Mouse (Mus musculus) hindbrain, embryonic 10.5 days (tissue): ENCODE measurements around the gene Gm6465. TPM values are rescaled to one million over a fixed set of nuclear protein-coding genes. Genes with fewer than 3 reads are reported as not detected.
"Not testable (repeated sequence)": the region's sequence is repeated elsewhere in the genome, so short reads cannot be mapped to it uniquely, and the experiment has no call there.

ENCODE experiments used
- DNase-seq: peaks from one replicate; pipeline ENCODE4 v3.0.0-alpha.2; 2017; ENCODE audit warnings: low spot score
- H3K27ac ChIP-seq: fragments of 300-500 bp; sonication (generic); 2 replicates; pipeline ENCODE4 v1.5.1; 2016; ENCODE audit warnings: mild to moderate bottlenecking, moderate library complexity
- H3K27me3 ChIP-seq: fragments of 300-500 bp; sonication (generic); 2 replicates; pipeline ENCODE4 v1.6.1; 2016; ENCODE audit warnings: mild to moderate bottlenecking; ENCODE audit not compliant: poor library complexity, insufficient read depth, severe bottlenecking
- H3K36me3 ChIP-seq: fragments of 300-500 bp; sonication (generic); 2 replicates; pipeline ENCODE4 v1.6.1; 2016; ENCODE audit warnings: mild to moderate bottlenecking, moderate library complexity
- H3K4me1 ChIP-seq: fragments of 300-500 bp; sonication (generic); replicated peaks from 2 replicates; pipeline ENCODE4 v1.6.1; 2016; ENCODE audit warnings: mild to moderate bottlenecking
- H3K4me3 ChIP-seq: fragments of 300-500 bp; sonication (generic); 2 replicates; pipeline ENCODE4 v1.5.1; 2016; ENCODE audit warnings: mild to moderate bottlenecking, moderate library complexity
- H3K9me3 ChIP-seq: fragments of 300-500 bp; sonication (generic); 2 replicates; pipeline ENCODE4 v1.6.1; 2016; ENCODE audit warnings: mild to moderate bottlenecking, moderate library complexity
- WGBS: fragments of 180-500 bp; shearing (Covaris S2); methylation state at CpG from one replicate; pipeline ENCODE4 v1.1.7; 2016; 5-methylcytosine and 5-hydroxymethylcytosine counted together
- polyA plus RNA-seq: library from polyadenylated mRNA; unstranded; fragments of >200 nt; fragmentation: Nextera tagmentation; extraction: Ambion mirVana; gene quantifications from 2 replicates; pipeline ENCODE4 v1.2.1, GENCODE M21; 2016

Gene Gm6465
- polyA plus RNA-seq, result not detected in 2 replicates

DNA sequence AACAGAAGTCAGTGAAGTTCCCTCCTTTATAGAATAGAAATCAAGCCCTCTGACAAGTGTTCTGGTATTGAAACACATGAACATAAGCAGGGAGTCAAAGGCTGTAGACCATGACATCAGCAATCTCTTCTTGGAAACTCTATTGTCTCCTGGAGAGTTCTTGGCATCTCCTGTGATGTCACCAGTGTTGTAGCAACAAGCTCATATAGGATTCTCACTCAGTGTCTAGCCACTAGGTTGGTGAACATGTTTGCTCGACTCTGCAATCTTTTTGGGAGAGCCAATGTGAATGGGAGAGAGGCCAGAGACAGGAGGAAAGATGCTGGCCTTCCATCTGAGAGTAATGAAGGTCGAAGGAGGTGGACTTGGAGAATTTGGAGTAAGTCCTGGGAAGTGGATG is at the start of gene Gm6465:
Gene Gm6465, plus strand, starts transcription at position 301 of the 400 bp plus-strand sequence.
- not testable (repeated sequence) for H3K4me3 ChIP-seq, H3K27me3 ChIP-seq, H3K36me3 ChIP-seq, H3K27ac ChIP-seq, H3K4me1 ChIP-seq, H3K9me3 ChIP-seq, DNase-seq
- 81% methylated on average over 2 of the region's 2 CpGs for WGBS

DNA sequence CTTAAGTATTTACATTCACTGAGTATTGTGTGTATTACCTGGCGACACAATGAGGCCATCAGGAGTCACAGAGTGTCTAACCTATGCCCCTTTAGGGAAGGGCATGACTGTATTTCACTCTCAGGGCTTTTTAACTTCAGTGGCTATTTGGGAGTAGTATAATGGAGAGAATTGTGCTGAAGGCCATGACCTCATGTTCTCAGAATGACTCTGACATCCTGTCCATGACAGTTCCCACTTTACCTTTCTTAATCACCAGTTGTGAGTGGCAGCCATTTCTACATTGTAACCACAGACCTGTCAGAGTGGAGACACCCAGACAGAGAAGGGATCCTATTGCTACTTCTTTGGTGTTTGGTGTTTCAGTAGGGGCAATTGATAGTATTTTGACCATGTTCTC is 485 bp downstream of the Gm6465 start:
- not testable (repeated sequence) for H3K9me3 ChIP-seq, H3K27me3 ChIP-seq, H3K36me3 ChIP-seq, H3K4me1 ChIP-seq, DNase-seq, H3K4me3 ChIP-seq, H3K27ac ChIP-seq
- WGBS, result 70% methylated on average over 1 of the region's 1 CpGs

DNA sequence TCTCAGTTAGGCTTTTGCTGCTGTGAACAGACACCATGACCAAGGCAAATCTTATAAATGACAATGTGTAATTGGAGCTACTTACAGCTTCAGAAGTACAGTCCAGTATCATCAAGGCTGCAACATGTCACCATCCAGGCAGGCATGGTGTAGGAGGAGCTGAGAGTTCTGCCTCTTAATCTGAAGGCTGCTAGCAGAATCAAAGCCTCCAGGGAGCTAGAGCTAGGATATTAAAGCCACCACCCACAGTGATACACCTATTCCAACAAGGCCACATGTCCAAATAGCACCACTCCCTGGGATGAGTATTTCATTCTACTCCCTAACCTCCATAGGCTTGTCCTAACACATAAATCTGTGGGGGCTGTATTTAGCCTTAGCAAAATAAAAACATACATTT is 12.6 kb downstream of the Gm6465 start:
- not testable (repeated sequence) for H3K4me1 ChIP-seq, H3K27ac ChIP-seq, H3K27me3 ChIP-seq, H3K9me3 ChIP-seq, H3K36me3 ChIP-seq, H3K4me3 ChIP-seq, DNase-seq

Other genes starting within 250 kb of the Gm6465 start
- gene Gm8922, start 163.6 kb upstream of the Gm6465 start, polyA plus RNA-seq, result not detected in 2 replicates
- not detected in 2 replicates for gene Gm8926, start 75.0 kb upstream of the Gm6465 start, polyA plus RNA-seq
- not detected in 2 replicates for gene 4933402N22Rik, start 72.5 kb downstream of the Gm6465 start, polyA plus RNA-seq